Mouse (Mus musculus): ENCODE measurements around the gene Cirbp.

- no peak for TF ChIP-seq CTCF (IDR thresholded peaks at IDR 0.05; ENCODE audit: low read depth)
- TF ChIP-seq EP300 (IDR thresholded peaks at IDR 0.05; ENCODE audit: low read depth): no peak
These were observed 6.7 kb upstream of the Cirbp start for GRCm38 (mm10) chr10:80159021-80159560.

Data from heart, postnatal 0 days (tissue).